Mouse (Mus musculus): Measurements from ENCODE around the gene Cops3.
A peak's percentile ranks its signal among the peaks of the same experiment; 100 is the strongest.

DNA sequence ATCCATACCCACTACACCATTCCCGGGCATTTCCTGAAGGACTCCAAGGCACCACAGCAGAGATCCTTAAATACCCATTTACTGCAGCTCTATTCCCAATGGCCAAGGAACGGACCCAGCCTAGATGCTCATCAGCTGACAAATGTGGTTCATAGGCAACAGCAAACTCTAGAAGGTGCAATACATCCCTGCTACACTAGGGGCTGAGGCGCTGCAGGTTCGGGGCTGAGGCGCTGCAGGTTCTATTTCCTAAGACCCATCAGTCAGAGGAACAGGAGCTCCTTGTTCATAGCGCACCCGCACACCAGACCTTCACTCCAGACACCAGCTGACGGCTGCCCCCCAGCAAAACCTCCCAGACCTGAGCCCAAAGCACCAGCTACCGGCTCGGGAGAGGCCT, 39.2 kb downstream of the Cops3 start:
- TF ChIP-seq CTCF (IDR thresholded peaks at IDR 0.05; ENCODE audit: low read depth, low read length) = peak; percentile 13; the same call in 1 of the 2 replicates
- no peak for TF ChIP-seq POLR2A (IDR thresholded peaks at IDR 0.05; ENCODE audit: extremely low read depth, insufficient read depth, low read length)
